Mouse (Mus musculus): ENCODE measurements around the gene Synrg.

- TF ChIP-seq CTCF (IDR thresholded peaks at IDR 0.05; ENCODE audit: low read depth, low read length) (no peak), POLR2A (IDR thresholded peaks at IDR 0.05; ENCODE audit: extremely low read depth, insufficient read depth, low read length) (no peak)
Measured at GRCm38 (mm10) chr11:84011050-84011449, 46.8 kb downstream of the Synrg start.

Data from liver, adult 2 months (tissue).